Mouse (Mus musculus) spleen, adult 18-20 months (tissue): ENCODE data around the gene Wwc2.

Source experiments
- DNase-seq, 2 experiments: peaks; one replicate each; pipeline ENCODE4 v3.0.0; 2022; ENCODE audit warnings: mixed read lengths in 2 of 2

Gene Wwc2

GRCm38 (mm10) chr8:47939217-47939616 is 51.5 kb downstream of the Wwc2 start:
- DNase-seq: no peak

GRCm38 (mm10) chr8:47936386-47936785 is 54.3 kb downstream of the Wwc2 start:
- DNase-seq: no peak

GRCm38 (mm10) chr8:47935461-47935860 is 55.3 kb downstream of the Wwc2 start:
- DNase-seq: no peak

GRCm38 (mm10) chr8:47933087-47933486 is 57.6 kb downstream of the Wwc2 start:
- DNase-seq: no peak

GRCm38 (mm10) chr8:47932028-47932790 is 58.5 kb downstream of the Wwc2 start:
- no peak for DNase-seq

GRCm38 (mm10) chr8:47931371-47931770 is 59.4 kb downstream of the Wwc2 start:
- no peak for DNase-seq

- no peak for DNase-seq
Observed at GRCm38 (mm10) chr8:47929615-47930014, 61.1 kb downstream of the Wwc2 start.

- DNase-seq: no peak
Observed at GRCm38 (mm10) chr8:47928604-47929185, 62.0 kb downstream of the Wwc2 start.

- no peak for DNase-seq
Observed at GRCm38 (mm10) chr8:47924921-47925320, 65.8 kb downstream of the Wwc2 start.

GRCm38 (mm10) chr8:47922816-47923215 is 67.9 kb downstream of the Wwc2 start:
- no peak for DNase-seq

- DNase-seq: no peak
Observed at GRCm38 (mm10) chr8:47922011-47922410, 68.7 kb downstream of the Wwc2 start.

GRCm38 (mm10) chr8:47920575-47921144 is 70.1 kb downstream of the Wwc2 start:
- DNase-seq: no peak

GRCm38 (mm10) chr8:47917060-47918035 is 73.4 kb downstream of the Wwc2 start:
- no peak for DNase-seq

- DNase-seq: no peak
Observed at GRCm38 (mm10) chr8:47915521-47915920, 75.2 kb downstream of the Wwc2 start.

- no peak for DNase-seq
Observed at GRCm38 (mm10) chr8:47914946-47915345, 75.8 kb downstream of the Wwc2 start.

GRCm38 (mm10) chr8:47914161-47914560 is 76.6 kb downstream of the Wwc2 start:
- DNase-seq: no peak

GRCm38 (mm10) chr8:47913621-47914020 is 77.1 kb downstream of the Wwc2 start:
- DNase-seq: no peak

- no peak for DNase-seq
Observed at GRCm38 (mm10) chr8:47909681-47910080, 81.0 kb downstream of the Wwc2 start.

GRCm38 (mm10) chr8:47907056-47907455 is 83.7 kb downstream of the Wwc2 start:
- no peak for DNase-seq

GRCm38 (mm10) chr8:47906142-47906541 is 84.6 kb downstream of the Wwc2 start:
- DNase-seq: no peak

- DNase-seq: no peak
Observed at GRCm38 (mm10) chr8:47905256-47905655, 85.5 kb downstream of the Wwc2 start.

- DNase-seq: no peak
Observed at GRCm38 (mm10) chr8:47904004-47904403, 86.7 kb downstream of the Wwc2 start.

- no peak for DNase-seq
Observed at GRCm38 (mm10) chr8:47902704-47903103, 88.0 kb downstream of the Wwc2 start.
